Mouse (Mus musculus) left cerebral cortex, adult 8-10 months (tissue): ENCODE measurements at regions not wholly inside any gene's neighbourhood (a gene's known extent, or its start where the extent isn't known, plus 50 kb on each side); places are given as distances from the start of the nearest gene placed in this dataset.

Source experiments
- DNase-seq, 2 experiments: peaks; one replicate each; pipeline ENCODE4 v3.0.0; 2022; ENCODE audit warnings: low spot score in 2 of 2

DNA sequence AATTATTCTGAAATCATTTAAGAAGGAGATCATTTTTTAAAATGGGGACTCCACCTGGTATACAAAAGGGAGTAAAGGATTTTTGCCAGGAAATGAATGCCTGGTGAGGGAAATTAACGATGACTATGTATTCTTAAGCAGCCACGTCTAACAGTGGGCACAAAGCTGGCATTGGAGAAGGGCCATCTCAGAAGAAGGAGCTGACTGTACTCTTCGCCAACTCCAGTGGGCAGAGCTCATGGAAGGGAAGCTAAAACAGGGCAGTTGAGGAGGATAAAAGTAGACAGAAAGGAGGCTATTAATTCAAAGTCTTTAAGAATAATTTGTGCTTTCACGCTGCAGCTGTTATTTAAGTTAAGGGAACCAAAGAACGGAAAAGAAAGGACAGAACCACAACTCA is 294.2 kb downstream of the H2al1n start:
- DNase-seq = peak in 1 of 2 experiments; percentile 35
